Mouse (Mus musculus) thymus, adult 2 months (tissue): Measurements from ENCODE around the gene Snap91.

Source experiments
- CTCF ChIP-seq: fragments of 200-500 bp; IDR thresholded peaks from 2 replicates; pipeline ENCODE4 v1.5.1; 2012; ENCODE audit warnings: mild to moderate bottlenecking, control low read depth, low read length, moderate library complexity, borderline replicate concordance; ENCODE audit not compliant: control insufficient read depth, poor library complexity, insufficient read depth; ENCODE audit errors: extremely low read depth
- POLR2A ChIP-seq: fragments of 200-500 bp; IDR thresholded peaks from 2 replicates; pipeline ENCODE4 v1.6.1; 2012; ENCODE audit warnings: mild to moderate bottlenecking, low read length, control low read depth, moderate library complexity; ENCODE audit not compliant: control insufficient read depth, poor library complexity, insufficient read depth; ENCODE audit errors: extremely low read depth

DNA sequence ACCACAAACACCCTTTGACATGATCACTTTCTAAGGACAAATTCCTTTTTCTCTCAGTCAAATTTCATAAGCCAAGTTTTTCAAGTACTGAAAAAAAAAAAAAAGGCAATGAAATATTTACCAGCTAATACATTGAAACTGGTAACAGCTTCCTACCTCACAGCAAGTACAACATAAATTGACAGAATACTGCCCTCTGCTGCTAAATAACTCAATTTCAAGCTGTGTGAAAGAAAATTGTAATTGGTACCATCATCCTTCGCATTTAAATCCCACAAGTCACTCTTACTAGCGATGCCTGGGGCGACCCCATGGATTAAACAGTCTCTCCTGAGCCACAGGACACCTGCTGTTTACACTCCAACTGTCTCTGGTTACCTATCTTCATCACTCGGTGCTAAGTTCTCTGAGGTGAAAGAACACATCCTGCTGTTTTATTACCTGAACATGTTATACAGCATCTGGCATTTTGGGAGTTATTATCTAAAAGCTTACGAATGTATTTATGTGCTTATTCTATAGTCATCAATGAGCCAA, 69.7 kb downstream of the Snap91 start:
- TF ChIP-seq CTCF (no peak), POLR2A (no peak)
